Mouse (Mus musculus): ENCODE measurements around the gene Cd79a.

The Cd79a gene

DNA sequence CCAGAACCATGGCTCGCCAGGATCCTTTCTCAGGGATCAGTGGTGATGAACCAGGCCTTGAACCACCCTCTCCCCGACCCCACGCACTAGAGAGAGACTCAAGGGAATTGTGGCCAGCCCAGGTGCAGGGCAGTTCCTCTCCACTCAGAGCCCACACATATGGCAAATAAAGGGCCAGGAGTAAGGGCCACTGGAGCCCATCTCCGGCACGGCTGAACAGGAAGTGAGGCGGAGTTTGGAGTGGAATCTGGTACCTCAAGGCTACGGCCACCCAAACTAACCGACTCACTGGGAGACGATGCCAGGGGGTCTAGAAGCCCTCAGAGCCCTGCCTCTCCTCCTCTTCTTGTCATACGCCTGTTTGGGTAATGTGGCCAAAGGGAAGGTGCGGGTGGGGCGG is at the start of gene Cd79a:
Gene Cd79a (plus strand): TSS at position 158 of the 400 bp plus-strand sequence.
- no peak for DNase-seq (ENCODE audit: low read depth)

DNA sequence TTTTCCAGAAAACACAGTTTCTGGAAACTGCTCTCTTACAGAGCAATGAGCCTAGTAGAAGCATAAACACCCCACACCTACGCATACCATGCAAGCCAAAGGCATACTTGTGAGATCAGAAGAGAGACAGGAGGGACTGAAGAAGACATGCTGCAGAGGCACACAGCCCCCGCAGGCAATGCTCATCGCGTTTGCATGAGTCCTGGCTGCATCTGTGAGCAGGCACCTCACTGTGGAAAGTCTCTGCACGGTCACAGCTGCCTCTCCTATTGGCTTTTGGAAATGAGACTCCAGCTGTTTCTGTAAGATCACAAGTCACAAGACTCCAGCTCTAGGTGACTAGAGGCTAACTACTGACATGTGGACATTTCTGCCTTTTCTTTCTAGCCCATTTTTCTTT is 47.0 kb upstream of the Cd79a start:
- peak; percentile 65 for DNase-seq (ENCODE audit: low read depth)

DNA sequence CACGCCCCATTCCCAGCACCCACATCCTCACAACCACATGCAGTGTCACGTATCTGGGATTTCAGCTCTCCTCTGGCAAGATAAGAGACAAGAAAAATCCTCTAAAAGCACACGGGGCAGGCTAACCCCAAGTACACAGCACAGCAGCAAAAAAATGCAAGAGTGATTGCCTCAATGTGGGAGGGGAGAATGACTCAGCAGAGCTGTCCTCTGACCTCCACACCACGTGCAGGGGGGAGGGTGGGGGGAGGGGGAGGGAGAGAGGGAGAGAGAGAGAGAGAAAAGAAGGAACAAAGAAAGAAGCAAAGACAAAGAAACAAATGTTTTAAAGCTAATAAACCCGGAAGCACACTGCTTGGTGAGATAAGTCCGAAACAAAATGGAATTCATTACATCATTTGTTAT is 46.3 kb upstream of the Cd79a start:
- DNase-seq (ENCODE audit: low read depth), result peak; percentile 96

DNA sequence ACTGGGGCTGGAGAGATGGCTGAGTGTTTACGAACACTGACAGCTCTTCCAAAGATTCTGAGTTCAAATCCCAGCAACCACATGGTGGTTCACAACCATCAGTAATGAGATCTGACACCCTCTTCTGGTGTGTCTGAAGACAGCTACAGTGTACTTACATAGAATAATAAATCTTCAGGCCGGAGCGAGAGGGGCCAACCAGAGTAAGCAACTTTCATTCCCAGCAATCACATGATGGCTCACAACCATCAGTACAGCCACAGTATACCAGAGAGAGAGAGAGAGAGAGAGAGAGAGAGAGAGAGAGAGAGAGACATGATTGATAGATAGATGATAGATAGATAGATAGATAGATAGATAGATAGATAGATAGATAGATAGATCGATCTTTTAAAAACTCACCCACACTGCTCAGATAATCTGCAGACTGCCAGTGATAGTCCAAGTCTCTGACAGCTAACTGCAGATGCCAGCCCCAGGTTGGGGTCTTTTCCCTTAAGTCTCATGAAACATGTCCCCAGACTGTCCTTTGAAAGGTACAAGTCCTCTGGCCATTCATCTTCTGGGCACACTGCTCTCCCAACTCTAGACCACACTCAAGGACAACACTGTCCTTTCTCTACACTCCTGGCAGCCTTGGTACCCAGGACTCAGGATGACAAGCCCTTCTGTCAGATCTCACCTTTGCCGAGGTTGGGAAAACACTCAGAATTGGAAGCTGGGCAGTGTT is 45.4 kb upstream of the Cd79a start:
- DNase-seq (ENCODE audit: low read depth), result peak; percentile 61

DNA sequence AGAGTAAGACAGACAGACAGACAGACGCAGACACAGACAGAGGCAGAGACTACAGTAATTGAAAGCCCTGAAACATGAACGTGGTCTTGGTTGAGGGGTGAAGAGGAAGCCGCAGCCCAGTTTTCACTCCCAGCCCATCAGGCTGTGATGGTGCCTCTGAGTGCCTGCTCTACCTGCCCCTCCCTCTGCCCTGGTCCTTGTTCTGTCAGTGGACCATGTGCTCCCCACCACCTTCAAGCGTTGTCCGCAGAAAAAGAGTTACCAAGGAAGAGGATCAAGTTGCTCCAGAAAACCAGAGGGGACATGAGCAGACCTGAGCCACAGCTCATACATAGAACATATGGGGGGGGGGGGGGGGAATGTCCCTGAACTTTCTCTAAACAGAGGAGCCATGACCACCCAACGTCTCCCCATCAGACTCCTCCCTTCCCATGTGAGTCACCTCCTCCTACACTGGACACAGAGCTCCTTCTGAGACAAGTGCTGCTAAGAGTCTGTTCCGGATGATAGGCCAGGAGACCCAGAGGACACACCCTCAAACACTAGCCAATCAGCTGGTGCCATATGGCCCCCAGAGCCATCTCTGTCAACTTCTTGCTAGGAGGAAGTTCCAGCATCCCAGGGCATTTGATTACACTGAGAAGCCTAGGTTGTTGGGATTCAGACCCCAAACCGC is 44.5 kb upstream of the Cd79a start:
- peak; percentile 97 for DNase-seq (ENCODE audit: low read depth)

DNA sequence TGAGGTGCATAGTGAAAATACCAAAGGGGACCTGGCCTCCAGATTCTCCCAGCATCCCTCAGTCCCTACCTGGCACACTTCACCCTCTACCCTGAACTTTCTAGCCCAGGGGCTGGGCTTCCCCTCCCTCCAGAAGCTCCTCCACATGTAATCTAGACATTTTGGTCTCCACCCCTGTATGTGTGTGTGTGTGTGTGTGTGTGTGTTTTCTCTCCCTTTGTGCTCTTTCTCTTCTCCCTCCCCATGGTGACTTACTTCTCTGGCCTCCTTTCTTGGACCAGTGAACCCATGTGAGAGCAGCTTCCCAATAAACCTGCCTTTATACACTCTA is 44.0 kb upstream of the Cd79a start:
- no peak for DNase-seq (ENCODE audit: low read depth)

DNA sequence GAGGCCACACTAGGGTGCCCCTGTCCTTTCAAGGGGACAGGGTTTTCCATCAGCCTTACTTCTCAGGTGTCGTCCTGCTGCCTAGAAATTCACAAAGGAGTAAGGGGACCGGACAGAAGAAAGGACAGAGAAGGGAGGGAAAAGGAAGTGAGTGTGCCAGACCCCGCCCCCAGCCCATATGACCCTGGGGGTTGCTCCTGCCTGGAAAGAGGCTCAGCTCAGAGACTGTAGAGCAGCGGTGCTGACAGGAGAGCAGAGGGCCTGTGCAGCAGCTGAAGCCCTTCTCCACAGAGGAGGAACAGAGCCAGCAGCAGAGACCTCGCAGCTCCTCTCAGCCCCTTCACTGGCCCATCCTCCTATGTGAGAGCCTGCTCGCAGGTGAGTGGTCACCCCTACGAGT is 43.5 kb upstream of the Cd79a start:
- peak; percentile 39 for DNase-seq (ENCODE audit: low read depth)

DNA sequence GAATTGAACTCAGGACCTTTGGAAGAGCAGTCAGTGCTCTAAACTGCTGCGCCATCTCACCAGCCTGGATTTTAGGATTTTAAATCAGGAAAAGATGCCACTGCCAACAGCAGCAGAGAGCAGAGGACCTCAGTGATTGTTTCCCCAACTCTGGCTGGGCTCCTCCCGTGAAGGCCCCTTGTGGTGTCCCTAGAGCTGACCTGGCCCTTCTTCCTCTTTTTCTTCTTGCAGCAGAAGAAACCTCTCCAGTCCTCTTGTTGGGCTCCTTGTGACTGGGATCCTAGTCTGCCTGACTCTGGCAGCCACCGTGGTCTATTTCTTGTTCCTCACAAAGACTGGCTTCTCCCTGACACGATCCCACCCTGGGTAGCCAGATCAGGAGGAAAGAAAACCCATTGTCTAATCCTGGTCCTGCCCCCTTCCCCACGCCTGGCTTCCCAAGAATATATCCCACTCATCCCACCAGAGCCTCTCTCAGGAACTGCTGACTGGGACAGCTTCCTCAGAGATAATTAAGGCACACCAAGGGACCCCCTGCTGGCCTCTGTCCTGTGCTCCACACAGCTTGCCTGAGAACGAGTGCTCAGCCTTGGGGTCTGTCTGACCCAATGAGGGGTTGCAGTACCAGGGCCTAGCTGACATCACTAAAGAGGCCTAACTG is 40.6 kb upstream of the Cd79a start:
- DNase-seq (ENCODE audit: low read depth), result no peak

DNA sequence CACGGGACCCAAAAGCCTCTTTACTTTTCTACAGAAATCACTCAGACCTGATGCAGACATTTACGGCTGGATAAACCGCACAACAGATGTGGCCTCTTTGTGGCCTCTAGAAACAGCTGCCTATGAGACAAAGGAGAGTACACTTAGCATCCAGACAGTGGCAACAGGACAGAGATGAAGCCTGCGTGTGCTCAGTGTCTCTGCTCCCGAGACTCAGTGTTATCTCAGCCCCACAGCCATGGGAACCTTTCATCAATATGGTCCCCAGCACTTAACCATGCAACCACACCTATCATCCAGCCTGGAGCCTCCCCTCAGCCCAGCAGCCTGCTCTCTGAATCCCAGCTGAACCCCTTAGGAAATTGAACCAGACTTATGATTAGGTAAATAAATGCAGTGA is 37.9 kb upstream of the Cd79a start:
- DNase-seq (ENCODE audit: low read depth), result no peak

DNA sequence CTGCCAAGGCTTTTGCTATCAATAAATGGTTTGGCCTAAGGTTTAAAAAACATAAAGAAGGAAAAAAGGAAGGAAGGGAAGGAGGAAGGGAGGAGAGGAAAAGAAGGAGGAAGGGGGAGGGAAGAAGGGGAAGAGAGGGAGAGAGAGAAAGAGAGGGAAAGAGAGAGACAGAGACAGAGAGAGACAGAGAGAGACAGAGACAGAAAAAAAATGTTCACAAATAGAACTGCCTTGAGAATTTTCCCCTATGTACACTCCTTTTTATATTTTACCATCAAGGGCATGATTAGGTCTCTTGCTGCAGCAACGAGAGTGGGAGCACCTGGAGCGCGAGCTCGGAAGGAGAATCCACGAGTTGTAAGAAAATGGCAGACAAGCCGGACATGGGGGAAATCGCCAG is 35.3 kb upstream of the Cd79a start, which contains the start of gene Gm9844:
Gene Gm9844 (plus strand): TSS at position 301 of the 400 bp plus-strand sequence.
- no peak for DNase-seq (ENCODE audit: low read depth)

DNA sequence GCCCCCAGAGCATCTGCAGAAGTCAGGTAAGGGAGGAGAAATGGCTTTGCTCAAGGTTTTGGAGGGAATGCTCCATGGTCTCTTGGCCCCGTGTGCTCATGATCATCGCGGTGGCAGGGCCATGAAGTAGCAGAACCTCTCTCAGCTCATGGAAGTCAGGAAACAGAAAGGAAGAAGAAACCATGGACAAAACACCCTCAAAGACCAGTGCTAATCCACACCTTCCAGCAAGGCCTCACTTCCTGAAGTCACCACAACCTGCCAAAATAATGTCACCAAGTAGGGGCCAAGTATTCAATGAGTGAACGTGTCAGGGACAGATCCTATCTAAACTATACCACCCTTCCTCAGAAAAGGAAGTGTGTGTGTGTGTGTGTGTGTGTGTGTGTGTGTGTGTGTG is 34.3 kb upstream of the Cd79a start:
- peak; percentile 70 for DNase-seq (ENCODE audit: low read depth)

DNA sequence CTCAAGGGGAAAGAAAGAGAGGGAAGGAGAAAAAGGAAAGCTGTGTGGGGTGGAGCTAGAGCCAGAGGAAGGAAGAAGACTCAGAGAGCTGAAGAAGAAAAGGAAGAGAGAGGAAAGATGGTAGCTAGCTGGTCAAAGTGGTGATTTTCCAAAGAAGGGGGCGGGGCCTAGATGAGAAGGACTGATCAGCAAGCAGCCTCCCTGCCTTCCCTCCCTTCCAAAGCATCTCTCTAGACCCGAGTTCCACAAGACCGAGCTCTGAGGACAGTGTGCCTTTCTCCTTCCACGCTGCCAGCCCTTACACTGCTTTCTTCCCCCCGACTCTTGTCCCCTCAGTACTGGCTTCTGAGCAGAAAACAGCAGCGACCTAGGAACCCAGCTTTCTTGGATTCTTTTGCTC is 33.0 kb upstream of the Cd79a start:
- DNase-seq (ENCODE audit: low read depth), result no peak

DNA sequence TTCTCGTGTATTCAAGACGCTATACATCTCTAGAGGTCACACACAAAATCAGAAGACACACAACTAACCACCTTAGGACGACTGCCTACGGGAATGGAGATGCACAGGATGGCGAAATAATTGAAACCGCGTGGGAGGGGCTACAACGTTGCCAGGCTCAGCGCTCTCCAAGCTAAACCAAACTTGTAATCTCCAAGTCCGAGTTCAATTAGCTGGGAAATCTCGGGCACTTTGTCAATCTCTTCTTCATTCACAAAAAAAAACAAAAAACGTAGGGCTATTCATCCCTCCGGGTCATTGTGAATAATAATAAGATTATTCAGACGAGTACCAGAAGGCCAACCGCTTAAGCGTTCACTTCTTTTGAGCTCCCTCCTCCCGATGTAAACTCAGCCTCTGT is 28.1 kb upstream of the Cd79a start:
- DNase-seq (ENCODE audit: low read depth), result no peak

DNA sequence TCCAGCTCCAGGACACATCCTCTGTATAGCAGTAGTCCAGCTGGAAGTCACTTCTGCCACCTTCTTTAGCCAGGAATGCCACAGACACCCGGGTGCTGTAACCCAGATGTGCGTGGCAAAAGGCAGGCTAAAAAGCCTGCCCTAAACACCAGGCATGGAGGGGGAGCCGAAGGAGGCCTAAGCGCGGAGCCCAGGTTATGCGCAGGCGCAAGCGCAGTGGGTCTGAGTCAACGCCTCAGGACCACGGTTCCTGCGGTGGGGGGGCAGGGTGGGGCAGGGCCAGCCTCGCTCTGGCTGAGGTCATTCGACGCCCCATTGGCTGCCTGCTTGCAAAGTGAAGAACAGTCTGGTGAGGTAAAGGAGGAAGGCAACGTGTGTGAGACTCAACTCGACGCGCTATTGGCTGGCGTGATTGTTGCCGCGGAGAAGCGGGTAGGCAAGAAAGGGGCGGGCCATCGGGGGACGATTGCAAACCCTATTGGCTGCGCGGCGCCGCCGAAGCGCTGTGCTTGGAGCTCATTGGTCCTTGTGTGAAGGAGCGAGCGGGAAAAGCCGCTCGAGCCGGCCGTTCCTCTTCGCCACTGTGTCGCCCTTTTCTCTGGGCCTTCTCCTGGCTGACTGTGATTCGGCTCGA is 27.5 kb upstream of the Cd79a start, which contains the start of the genes Lypd4 and Dmrtc2:
Gene Lypd4 (minus strand): TSS at position 410 of the 634 bp plus-strand sequence.
Gene Dmrtc2 (plus strand): TSS at position 526 of the 634 bp plus-strand sequence.
- DNase-seq (ENCODE audit: low read depth), result no peak

DNA sequence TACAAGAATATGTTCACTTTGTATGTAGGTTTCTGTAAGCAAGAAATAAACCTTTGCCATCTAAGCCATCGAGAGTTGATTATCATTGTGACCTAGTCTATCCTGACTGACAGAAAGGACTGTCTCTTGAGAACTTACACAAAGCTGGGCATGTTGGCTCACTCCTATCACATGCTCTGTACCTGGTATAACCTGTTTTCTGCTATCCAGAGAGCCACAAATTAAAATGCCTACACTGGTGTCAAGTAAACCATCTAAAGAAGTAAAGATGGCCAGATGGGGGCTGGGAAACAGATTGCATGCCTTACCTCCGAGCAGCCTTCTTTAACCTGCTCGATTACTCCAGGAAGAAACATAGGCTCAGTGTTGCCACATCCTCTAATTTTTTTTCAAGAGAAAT is 19.6 kb upstream of the Cd79a start:
- no peak for DNase-seq (ENCODE audit: low read depth)

DNA sequence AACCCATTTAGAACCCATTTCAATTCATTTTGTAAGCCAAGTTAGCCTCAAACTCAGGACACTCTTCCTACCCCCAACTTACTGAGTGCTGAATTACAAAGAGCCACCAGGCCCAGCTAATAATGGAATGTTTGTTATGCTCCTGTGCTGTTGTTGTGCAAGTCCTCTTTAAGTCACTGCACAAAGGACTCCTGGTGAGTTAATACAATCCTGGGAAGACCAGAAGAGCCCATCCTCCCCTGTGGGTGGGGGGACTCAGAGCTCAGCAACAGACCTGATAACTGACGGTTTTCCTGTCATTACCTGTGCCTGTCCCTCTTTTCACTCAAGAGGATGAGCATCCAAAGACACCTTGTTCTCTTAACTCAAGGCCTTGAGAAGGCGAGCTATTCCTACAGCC is 17.6 kb upstream of the Cd79a start:
- no peak for DNase-seq (ENCODE audit: low read depth)

DNA sequence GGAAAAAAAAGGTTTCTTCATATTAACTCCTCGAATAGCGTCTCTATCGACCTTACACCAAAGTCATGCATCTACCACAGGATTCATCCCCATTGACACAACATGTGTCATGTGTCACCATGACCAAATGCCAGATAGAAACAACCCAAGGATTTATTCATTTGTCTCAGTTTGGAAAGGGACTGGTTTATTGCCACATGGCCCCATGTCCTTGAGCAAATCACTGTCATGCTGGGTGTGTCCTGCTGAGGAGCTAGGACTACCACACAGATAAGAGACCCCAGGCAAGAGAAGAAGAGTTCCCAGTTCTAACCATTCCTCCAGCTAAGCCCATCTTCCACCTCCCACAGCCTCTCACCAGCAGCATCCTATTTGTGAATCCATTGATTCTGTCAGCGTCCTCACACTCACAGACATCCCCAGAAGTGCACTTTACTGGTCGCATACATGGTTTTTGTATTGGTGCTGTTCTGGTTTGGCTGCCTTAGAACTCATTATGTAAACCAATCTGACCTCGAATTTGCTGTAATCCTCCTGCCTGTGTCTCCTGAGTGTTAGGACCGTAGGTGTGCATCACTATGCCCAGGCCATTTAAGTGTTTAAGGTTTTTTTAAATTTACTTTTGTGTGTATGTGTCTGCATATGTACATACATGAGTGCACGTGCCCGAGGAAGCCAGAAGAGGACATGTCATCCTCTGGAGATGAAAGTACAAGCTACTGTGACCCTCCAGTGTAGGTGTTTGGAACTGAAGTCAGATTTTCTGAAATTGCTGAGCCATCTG is 14.6 kb upstream of the Cd79a start:
- no peak for DNase-seq (ENCODE audit: low read depth)

DNA sequence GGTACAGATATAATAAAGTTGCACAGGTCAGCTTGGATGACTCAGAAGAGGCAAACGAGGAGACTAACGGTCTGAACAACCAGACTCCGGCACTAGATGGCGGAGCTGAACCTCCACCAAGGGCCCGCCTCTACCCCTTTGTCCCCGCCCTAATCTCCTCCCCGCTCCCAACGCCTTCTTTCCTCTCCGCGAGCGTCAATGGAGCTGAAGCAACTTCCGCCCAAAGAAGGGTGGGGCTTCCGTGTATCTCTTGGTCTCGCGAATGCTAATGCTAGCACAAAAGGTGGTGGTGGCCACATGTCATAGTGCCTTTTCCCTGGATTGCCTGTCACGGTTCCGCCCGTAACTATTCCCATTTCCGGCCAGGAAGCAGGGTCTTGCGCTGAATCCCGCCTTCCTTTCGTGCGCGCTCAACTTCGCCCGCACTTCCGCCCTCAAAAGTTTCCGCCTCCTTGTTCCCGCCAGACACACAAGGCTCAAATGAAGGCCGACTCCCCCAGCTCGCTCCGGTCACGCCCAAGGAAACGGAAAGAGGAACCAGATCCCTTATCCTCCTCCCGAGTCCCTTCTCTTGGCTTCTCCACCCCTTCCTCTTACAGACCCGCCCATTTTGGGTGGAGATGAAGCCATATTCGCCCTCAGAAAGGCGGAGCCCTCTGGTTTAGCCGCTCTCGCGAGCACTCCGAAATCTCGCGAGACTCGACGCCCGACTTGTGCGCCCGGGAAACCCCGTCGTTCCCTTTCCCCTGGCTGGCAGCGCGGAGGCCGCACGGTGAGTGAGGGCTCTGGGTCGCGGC is 13.1 kb upstream of the Cd79a start, which contains the start of gene Rps19:
Gene Rps19 (plus strand): TSS at position 476 of the 797 bp plus-strand sequence.
- DNase-seq (ENCODE audit: low read depth), result peak; percentile 100

DNA sequence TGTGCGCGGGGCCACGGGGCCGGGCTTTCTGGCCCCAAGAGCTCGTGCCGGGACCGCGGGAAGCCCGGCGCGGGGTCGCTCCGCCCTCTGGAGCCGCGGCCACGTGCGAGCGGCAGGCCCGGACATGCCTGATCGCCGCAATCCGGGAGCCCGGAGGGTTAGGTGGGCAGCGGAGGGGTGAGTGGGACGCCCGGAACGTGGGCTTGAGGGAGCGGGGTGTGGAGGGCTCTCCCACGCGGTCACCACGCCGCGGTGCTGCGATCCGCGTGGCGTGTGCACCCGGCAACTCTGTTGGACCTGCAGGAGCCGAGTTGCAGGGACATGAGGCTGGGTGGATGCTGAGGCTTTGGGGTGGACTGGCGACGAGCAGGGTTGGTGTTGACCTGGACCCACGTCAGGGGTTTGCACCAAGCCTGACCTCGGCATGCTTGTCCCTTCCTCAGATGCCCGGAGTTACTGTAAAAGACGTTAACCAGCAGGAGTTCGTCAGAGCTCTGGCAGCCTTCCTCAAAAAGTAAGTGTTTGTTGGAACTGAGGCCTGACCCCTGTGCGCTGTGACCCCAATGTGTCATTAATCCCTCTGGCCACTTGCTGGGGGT is 12.4 kb upstream of the Cd79a start:
- DNase-seq (ENCODE audit: low read depth), result no peak

Measured in 416B (cell line).